Mouse (Mus musculus) heart, embryonic 15.5 days (tissue): Measurements from ENCODE around the gene Rhbdd2. TPM values are rescaled to one million over a fixed set of nuclear protein-coding genes. Genes with fewer than 3 reads are reported as not detected.

Experiments
- ATAC-seq: fragments of 200-750 bp; cut with Nextera tagmentation; replicated peaks from 2 replicates; pipeline ENCODE4 v1.8.0; 2017; ENCODE audit warnings: low read depth, moderate TSS enrichment; ENCODE audit not compliant: insufficient number of reproducible peaks, insufficient read depth, low FRiP score
- H3K27ac ChIP-seq: fragments of 300-500 bp; sonication (generic); 2 replicates; pipeline ENCODE4 v1.5.1; 2015; ENCODE audit warnings: mild to moderate bottlenecking, inconsistent platforms
- H3K27me3 ChIP-seq: fragments of 300-500 bp; sonication (generic); 2 replicates; pipeline ENCODE4 v1.6.1; 2015; ENCODE audit warnings: inconsistent platforms
- H3K36me3 ChIP-seq: fragments of 300-500 bp; sonication (generic); 2 replicates; pipeline ENCODE4 v1.6.1; 2015; ENCODE audit warnings: mild to moderate bottlenecking, inconsistent platforms
- H3K4me1 ChIP-seq: fragments of 300-500 bp; sonication (generic); replicated peaks from 2 replicates; pipeline ENCODE4 v1.6.1; 2015; ENCODE audit warnings: inconsistent platforms
- H3K4me2 ChIP-seq: fragments of 300-500 bp; sonication (generic); 2 replicates; pipeline ENCODE4 v1.6.1; 2015; ENCODE audit warnings: inconsistent platforms, mild to moderate bottlenecking, moderate library complexity
- H3K4me3 ChIP-seq: fragments of 300-500 bp; sonication (generic); 2 replicates; pipeline ENCODE4 v1.5.1; 2015; ENCODE audit warnings: mild to moderate bottlenecking, inconsistent platforms
- H3K9ac ChIP-seq: fragments of 300-500 bp; sonication (generic); 2 replicates; pipeline ENCODE4 v1.6.1; 2015; ENCODE audit warnings: mild to moderate bottlenecking, inconsistent platforms
- H3K9me3 ChIP-seq: fragments of 300-500 bp; sonication (generic); replicated peaks from 2 replicates; pipeline ENCODE4 v1.6.1; 2016; ENCODE audit warnings: inconsistent platforms
- WGBS: fragments of 180-500 bp; shearing (Covaris S2); methylation state at CpG from one replicate; pipeline ENCODE4 v1.1.7; 2015; ENCODE audit warnings: mixed read lengths; 5-methylcytosine and 5-hydroxymethylcytosine counted together
- polyA plus RNA-seq: library from polyadenylated mRNA; unstranded; fragments of >200 nt; fragmentation: Nextera tagmentation; extraction: Ambion mirVana; gene quantifications from 2 replicates; pipeline ENCODE4 v1.2.1, GENCODE M21; 2015

The Rhbdd2 gene
- polyA plus RNA-seq, 1 experiment from 2014 or later, result 27.8 TPM

- Histone ChIP-seq H3K27me3 (no peaks in the 10 kb centered on the region), H3K36me3 (peaks cover 7% of the 10 kb centered on the region; the same call in 1 of the 2 replicates), H3K27ac (no peak overlapping the region), H3K9ac (no peak overlapping the region), H3K4me2 (no peak overlapping the region), H3K9me3 (no peaks in the 10 kb centered on the region), H3K4me1 (0 out of 2 replicates have a peak, but pooled peaks cover 2% of the 10 kb centered on the region), H3K4me3 (no peak overlapping the region)
- WGBS, result 76% methylated on average over 5 of the region's 5 CpGs
- no peak for ATAC-seq
Observed at GRCm38 (mm10) chr5:135645330-135645729, 12.9 kb downstream of the Rhbdd2 start.

- Histone ChIP-seq H3K27ac (no peak overlapping the region), H3K9me3 (no peaks in the 10 kb centered on the region), H3K4me3 (no peak overlapping the region), H3K4me2 (no peak overlapping the region), H3K4me1 (0 out of 2 replicates have a peak, but pooled peaks cover 2% of the 10 kb centered on the region), H3K9ac (no peak overlapping the region), H3K36me3 (peaks cover 4% of the 10 kb centered on the region; the same call in 1 of the 2 replicates), H3K27me3 (no peaks in the 10 kb centered on the region)
- WGBS, result 77% methylated on average over 6 of the region's 6 CpGs
- ATAC-seq, result no peak
Observed at GRCm38 (mm10) chr5:135646038-135646437, 13.6 kb downstream of the Rhbdd2 start.

- Histone ChIP-seq H3K36me3 (no peaks in the 10 kb centered on the region), H3K4me1 (no peaks in the 10 kb centered on the region), H3K4me3 (no peak overlapping the region), H3K9me3 (no peaks in the 10 kb centered on the region), H3K4me2 (no peak overlapping the region), H3K9ac (no peak overlapping the region), H3K27me3 (no peaks in the 10 kb centered on the region), H3K27ac (no peak overlapping the region)
- WGBS, result 71% methylated on average over 9 of the region's 9 CpGs
- no peak for ATAC-seq
Observed at GRCm38 (mm10) chr5:135648461-135649308, 16.3 kb downstream of the Rhbdd2 start.

GRCm38 (mm10) chr5:135649309-135649633, 16.9 kb downstream of the Rhbdd2 start:
- Histone ChIP-seq H3K27me3 (no peaks in the 10 kb centered on the region), H3K4me3 (no peak overlapping the region), H3K4me2 (no peak overlapping the region), H3K4me1 (no peaks in the 10 kb centered on the region), H3K27ac (no peak overlapping the region), H3K36me3 (no peaks in the 10 kb centered on the region), H3K9me3 (no peaks in the 10 kb centered on the region), H3K9ac (no peak overlapping the region)
- 100% methylated on average over 1 of the region's 1 CpGs for WGBS
- no peak for ATAC-seq

GRCm38 (mm10) chr5:135651536-135651935, 19.1 kb downstream of the Rhbdd2 start:
- Histone ChIP-seq H3K36me3 (no peaks in the 10 kb centered on the region), H3K9me3 (no peaks in the 10 kb centered on the region), H3K27me3 (no peaks in the 10 kb centered on the region), H3K9ac (no peak overlapping the region), H3K27ac (no peak overlapping the region), H3K4me3 (no peak overlapping the region), H3K4me1 (no peaks in the 10 kb centered on the region), H3K4me2 (no peak overlapping the region)
- no peak for ATAC-seq
- WGBS, result 75% methylated on average over 3 of the region's 3 CpGs

GRCm38 (mm10) chr5:135653209-135653608, 20.8 kb downstream of the Rhbdd2 start:
- Histone ChIP-seq H3K9me3 (no peaks in the 10 kb centered on the region), H3K36me3 (no peaks in the 10 kb centered on the region), H3K27ac (no peak overlapping the region), H3K4me3 (no peak overlapping the region), H3K9ac (no peak overlapping the region), H3K4me1 (0 out of 2 replicates have a peak, but pooled peaks cover 3% of the 10 kb centered on the region), H3K4me2 (no peak overlapping the region), H3K27me3 (no peaks in the 10 kb centered on the region)
- WGBS, result 83% methylated on average over 2 of the region's 2 CpGs
- ATAC-seq, result no peak

GRCm38 (mm10) chr5:135656046-135656445, 23.6 kb downstream of the Rhbdd2 start:
- ATAC-seq, result no peak
- 74% methylated on average over 5 of the region's 5 CpGs for WGBS
- no peaks in the 10 kb centered on the region for H3K9me3 ChIP-seq
- H3K4me1 ChIP-seq, result 0 out of 2 replicates have a peak, but pooled peaks cover 8% of the 10 kb centered on the region
- H3K4me3 ChIP-seq, result no peak overlapping the region
- H3K27me3 ChIP-seq, result no peaks in the 10 kb centered on the region
- H3K4me2 ChIP-seq, result no peak overlapping the region
- no peak overlapping the region for H3K9ac ChIP-seq
- H3K27ac ChIP-seq, result no peak overlapping the region
- no peaks in the 10 kb centered on the region for H3K36me3 ChIP-seq

- Histone ChIP-seq H3K4me2 (no peak overlapping the region), H3K4me3 (no peak overlapping the region), H3K36me3 (no peaks in the 10 kb centered on the region), H3K9ac (no peak overlapping the region), H3K27ac (no peak overlapping the region), H3K9me3 (no peaks in the 10 kb centered on the region), H3K27me3 (no peaks in the 10 kb centered on the region), H3K4me1 (0 out of 2 replicates have a peak, but pooled peaks cover 8% of the 10 kb centered on the region)
- WGBS, result 78% methylated on average over 5 of the region's 5 CpGs
- ATAC-seq, result no peak
Observed at GRCm38 (mm10) chr5:135657128-135657527, 24.7 kb downstream of the Rhbdd2 start.

- Histone ChIP-seq H3K36me3 (no peaks in the 10 kb centered on the region), H3K9me3 (no peaks in the 10 kb centered on the region), H3K4me3 (no peak overlapping the region), H3K4me2 (peak overlapping the region; percentile 31), H3K4me1 (0 out of 2 replicates have a peak, but pooled peaks cover 8% of the 10 kb centered on the region), H3K27ac (no peak overlapping the region), H3K27me3 (no peaks in the 10 kb centered on the region), H3K9ac (0 out of 2 replicates have a peak overlapping the region, but pooled peaks have one; percentile 33)
- 37% methylated on average over 17 of the region's 17 CpGs for WGBS
- no peak for ATAC-seq
Observed at GRCm38 (mm10) chr5:135657703-135658373, 25.4 kb downstream of the Rhbdd2 start.

- H3K27me3 ChIP-seq, result no peaks in the 10 kb centered on the region
- ATAC-seq, result no peak
- H3K4me2 ChIP-seq, result no peak overlapping the region
- WGBS, result 18% methylated on average over 4 of the region's 4 CpGs
- no peak overlapping the region for H3K4me3 ChIP-seq
- H3K36me3 ChIP-seq, result no peaks in the 10 kb centered on the region
- no peak overlapping the region for H3K9ac ChIP-seq
- no peak overlapping the region for H3K27ac ChIP-seq
- no peaks in the 10 kb centered on the region for H3K9me3 ChIP-seq
- 0 out of 2 replicates have a peak, but pooled peaks cover 8% of the 10 kb centered on the region for H3K4me1 ChIP-seq
Observed at GRCm38 (mm10) chr5:135659956-135660355, 27.5 kb downstream of the Rhbdd2 start.

GRCm38 (mm10) chr5:135660535-135660934, 28.1 kb downstream of the Rhbdd2 start:
- ATAC-seq, result no peak
- WGBS, result 84% methylated on average over 7 of the region's 7 CpGs
- H3K4me2 ChIP-seq, result no peak overlapping the region
- H3K27me3 ChIP-seq, result no peaks in the 10 kb centered on the region
- no peaks in the 10 kb centered on the region for H3K9me3 ChIP-seq
- H3K9ac ChIP-seq, result no peak overlapping the region
- no peak overlapping the region for H3K27ac ChIP-seq
- no peak overlapping the region for H3K4me3 ChIP-seq
- 0 out of 2 replicates have a peak, but pooled peaks cover 8% of the 10 kb centered on the region for H3K4me1 ChIP-seq
- no peaks in the 10 kb centered on the region for H3K36me3 ChIP-seq
